Mouse (Mus musculus): ENCODE data around the gene Gm10272.
"Not testable (repeated sequence)": the region's sequence is repeated elsewhere in the genome, so short reads cannot be mapped to it uniquely, and the experiment has no call there.

Gene Gm10272

DNA sequence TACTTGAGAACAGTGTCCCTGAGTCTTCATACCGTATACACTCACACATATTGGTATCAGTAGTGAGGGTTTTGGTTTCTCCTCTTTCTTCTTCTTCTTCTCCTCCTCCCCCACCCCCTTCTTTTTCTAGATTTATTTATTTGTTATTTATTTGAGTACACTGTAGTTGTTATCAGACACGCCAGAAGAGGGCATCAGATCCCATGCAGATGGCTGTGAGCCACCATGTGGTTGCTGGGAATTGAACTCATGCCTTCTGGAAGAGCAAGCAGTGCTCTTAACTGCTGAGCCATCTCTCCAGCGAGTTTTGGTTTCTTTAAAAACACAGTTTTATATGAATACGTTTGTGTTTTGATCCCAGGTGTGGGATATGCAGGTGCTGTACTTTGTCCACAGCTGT lies 21.9 kb downstream of the Gm10272 start:
- CTCF ChIA-PET, result no interaction called here

DNA sequence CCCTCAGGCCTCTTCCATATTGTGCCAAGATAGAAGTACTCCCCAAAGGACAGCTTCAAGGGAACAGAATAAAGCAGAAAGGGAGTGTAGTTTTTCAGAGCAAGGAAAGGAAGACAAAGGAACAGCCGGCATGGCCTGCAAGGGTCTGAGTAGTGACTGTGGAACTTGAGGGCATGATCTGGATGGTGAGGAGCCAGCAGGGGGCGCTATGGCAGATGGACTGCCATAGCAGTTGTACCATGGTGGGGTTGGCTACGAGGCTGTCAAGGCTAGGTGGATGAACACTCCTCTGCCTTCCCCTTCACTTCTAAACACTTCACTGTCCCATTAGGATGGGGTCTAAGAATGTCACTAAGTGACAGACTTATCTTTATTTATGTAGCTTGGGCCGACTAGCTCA lies 22.8 kb downstream of the Gm10272 start:
- CTCF ChIA-PET, result no interaction called here

GRCm38 (mm10) chr10:77735928-77736327 lies 29.5 kb downstream of the Gm10272 start:
- CTCF ChIA-PET, result no interaction called here

- CTCF ChIA-PET, result no interaction called here
These were observed 32.5 kb downstream of the Gm10272 start for GRCm38 (mm10) chr10:77738929-77739328.

DNA sequence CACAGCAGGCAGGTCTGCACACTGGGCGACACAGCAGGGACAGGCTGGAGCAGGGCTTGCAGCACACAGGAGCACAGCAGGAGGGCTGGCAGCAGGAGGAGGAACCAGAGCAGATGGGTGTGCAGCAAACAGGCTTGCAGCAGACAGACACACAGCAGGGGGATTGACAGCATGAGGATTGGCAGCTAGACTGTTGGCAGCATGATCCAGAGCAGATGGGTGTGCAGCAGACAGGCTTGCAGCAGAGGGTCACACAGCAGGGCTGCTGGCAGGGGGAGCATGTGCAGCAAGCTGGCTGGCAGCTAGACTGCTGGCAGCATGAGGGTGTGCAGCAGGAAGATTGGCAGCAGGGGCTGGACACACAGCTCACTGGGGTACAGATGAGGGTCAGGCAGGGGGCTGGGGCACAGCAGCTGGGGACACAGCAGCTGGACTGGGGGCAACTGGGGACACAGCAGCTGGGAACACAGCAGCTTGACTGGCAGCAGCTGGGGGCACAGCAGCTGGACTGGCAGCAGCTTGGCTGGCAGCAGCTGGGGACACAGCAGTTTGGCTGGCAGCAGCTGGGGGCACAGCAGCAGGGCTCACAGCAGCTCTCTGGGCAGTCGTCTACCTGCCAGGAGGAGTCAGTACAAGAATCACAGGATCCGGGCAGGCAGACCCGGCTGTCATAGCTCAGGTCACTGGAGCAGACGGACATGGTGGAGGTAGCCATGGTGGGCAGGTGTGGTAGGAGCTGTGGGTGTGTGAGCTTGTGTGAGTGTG lies 35.7 kb downstream of the Gm10272 start, which contains the start of gene Gm18596:
Gm18596 (minus strand) TSS at position 715 of the 765 bp plus-strand sequence.
- CTCF ChIA-PET, result not testable (repeated sequence)

- CTCF ChIA-PET, result not testable (repeated sequence)
These were observed 44.3 kb downstream of the Gm10272 start for GRCm38 (mm10) chr10:77750686-77751085.

- CTCF ChIA-PET, result not testable (repeated sequence)
These were observed 44.8 kb downstream of the Gm10272 start, which contains the start of gene Gm9736 for GRCm38 (mm10) chr10:77751254-77751653. TSS of gene Gm9736 (minus strand) at chr10:77751354.

GRCm38 (mm10) chr10:77752312-77752711 lies 45.9 kb downstream of the Gm10272 start:
- CTCF ChIA-PET, result not testable (repeated sequence)

- CTCF ChIA-PET, result no interaction called here
These were observed 47.0 kb downstream of the Gm10272 start for GRCm38 (mm10) chr10:77753448-77753847.
